Mouse (Mus musculus): ENCODE measurements around the gene Rgs3.

Gene Rgs3

DNA sequence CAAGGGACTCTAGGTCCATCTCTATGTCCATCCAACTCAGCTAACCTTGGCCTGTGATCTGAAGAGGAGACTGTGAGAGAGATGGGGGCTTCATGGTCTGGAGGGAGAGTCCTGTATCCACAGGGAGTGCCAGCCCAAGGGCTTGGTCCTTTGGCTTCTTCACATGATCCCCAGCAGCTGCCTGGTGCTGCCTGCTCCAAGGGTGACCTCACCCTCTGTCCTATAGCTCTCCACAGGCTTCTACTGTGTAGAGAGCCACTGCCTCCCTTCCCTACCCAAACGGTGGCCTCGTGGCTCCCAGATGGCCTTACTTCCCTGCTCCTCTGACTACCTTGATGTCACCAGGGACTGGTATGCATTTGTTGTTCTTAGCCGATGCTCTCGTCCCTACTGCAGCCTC lies 92.6 kb downstream of the Rgs3 start:
- in situ Hi-C loops (cut with MboI, MseI), result no loop called here

DNA sequence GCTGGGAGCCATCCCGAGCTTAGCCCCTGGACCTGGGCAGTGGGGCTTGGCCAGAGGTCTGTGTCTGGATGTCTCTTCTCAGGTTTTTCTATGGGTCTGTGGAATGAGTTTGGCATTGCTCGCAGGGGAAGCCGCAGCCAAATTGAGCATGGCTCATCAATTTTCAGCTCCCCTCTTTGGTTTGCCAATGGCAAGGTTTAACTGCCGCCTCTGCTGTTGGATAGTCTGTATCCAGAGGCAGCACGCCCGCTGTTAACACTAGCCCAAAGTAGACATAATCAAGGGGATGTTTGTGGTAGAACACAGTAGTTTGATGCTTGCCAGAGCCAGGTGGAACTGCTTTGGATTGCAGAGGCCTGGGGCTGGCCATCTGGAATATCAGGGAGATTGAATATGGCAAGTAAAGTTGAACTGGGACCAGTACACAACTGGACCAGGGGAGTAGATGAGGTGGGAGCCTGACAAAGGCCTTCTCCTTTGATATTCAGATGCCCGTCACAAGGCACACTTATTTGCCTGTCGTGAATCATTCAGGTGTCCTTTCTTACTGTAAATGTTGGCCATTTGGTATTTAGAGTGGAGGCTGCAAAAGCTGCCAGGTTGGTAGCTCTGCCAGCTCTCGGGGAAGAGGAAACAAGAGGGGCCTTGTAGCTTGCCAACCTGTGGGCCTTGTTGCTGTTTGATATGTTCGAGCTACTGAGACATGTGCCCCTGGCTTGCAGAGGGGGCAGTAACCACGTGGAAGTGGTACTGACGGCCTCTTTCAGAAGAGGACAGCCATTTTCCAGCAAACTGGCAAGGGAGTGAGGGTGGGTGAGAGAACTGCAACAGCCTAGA lies 93.5 kb downstream of the Rgs3 start:
- in situ Hi-C loops (cut with MboI, MseI), result no loop called here

DNA sequence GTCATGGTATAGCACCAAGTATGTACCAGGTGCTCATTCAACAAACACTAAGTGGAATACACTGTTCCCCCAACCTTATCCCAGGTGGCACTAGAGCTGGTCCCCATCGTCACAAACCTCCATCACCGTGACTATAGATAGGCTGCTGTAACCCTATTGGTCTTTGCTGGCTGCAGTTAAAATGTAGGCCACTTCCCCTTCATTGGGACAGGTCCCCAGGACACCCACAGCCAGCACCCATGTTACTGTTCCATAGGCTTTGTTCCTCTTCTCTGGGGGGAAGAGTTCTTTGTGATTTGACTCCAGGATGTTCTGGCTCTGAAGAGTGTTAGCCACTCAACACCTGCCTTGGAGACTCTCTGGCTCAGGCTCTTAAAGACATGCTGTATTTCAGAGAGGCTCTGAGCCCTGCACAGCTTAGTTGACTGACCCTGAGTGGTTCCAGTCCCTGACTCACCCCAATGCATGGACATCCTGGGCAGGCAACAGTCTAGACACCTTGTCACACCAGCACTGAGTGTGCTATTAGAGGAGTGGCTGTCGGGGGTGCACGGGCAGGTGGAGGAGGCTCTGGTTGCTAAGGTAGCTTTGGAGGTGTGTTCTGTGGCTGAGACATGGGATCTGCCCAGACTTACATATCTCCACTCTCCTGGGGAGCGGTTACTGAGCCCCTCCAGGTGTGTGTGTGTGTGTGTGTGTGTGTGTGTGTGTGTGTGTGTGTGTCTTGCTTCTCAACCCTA lies 94.4 kb downstream of the Rgs3 start:
- in situ Hi-C loops (cut with MboI, MseI), result no loop called here

DNA sequence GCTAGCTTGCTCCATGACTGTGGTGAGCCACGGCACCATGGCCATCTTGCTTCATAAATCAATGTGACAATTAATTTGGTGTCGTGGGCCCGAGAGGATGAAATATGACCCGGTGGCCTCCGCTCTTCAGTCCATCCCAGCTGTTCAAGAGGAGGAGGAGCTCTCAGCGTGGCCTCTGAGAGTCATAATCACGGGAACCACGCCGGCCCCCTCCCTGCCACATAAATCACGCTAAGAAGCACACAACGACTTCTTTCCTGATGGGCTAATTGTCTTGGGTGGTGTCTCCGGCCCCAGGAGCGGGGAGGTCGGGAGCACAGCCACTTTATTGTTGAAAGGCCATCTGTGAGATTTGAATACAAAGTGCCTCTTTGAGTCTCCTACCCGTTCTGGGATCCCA lies 99.6 kb downstream of the Rgs3 start:
- in situ Hi-C loops (cut with MboI, MseI), result no loop called here

DNA sequence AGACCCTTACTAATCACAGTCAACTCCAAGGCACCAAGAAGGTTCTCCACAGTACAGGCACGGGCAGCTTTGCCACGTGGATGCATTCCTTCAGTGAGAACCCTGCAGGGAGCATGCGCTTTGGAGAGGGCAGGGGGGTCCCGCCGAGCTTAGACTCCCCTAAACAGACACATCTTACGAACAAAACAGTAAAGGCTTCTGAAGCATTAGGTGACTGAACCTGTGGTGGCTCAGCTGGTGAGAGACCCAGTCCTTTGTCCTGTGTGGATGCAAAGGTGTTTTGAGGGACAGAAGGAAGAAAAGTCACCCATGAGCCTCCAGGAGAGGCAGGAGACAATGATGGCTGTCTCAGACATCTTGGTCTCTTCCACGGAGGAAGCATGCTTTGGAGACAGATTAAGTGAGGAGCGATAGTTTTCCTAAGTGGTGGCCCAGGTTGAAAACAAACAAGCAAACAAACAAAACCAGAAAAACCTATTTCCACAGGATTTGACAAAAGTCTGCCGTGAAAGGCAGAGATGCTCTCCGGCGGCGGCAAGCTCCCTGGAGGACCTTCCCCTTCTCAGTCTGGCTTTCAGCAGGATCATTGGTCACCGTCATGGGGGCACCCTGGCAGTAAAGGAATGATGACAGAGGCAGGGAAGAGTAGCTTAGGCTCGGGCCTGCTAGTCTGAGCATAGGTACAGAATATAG lies 100.4 kb downstream of the Rgs3 start:
- in situ Hi-C loops (cut with MboI, MseI), result no loop called here

DNA sequence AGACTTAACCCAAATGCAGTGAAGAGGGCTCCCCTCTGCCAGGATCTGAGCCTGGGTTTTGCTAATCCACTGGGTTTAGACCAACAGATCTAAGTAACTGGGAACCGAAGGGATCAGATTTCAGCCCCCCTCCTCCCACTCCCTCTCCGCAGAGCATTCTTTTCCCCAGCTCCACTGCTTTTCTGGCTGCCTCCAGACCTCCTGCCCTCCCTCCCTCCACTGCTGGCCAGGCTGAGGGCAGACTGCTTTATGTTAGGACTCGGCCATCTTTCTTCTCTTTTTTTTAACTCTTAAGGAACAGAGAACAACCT lies 100.9 kb downstream of the Rgs3 start:
- in situ Hi-C loops (cut with MboI, MseI), result no loop called here

DNA sequence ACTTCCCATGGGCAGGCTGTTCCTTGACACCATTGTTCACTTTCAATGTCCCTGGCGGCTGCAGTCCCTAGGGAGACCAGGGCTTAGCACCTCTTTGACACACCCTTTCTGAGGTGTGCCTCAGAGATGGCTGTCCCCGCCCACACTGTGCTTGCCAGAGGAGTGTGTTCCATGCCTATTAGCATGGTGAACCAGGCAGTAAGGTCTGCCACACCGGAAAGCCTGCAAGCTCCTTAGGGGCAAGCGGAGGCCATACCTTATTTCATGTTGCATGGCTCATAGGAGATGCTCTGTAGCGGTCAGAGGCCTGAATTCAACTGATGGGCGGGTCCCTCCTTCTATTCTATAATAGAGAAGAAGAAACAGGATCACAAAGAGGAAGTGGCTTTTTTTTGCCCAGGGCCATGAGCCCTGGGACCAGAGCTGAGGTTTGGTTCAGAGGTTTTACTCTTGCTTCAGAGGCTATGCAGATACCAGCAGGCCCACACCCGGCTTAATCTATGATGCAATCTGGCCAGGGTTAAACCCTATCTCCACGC lies 101.7 kb downstream of the Rgs3 start:
- in situ Hi-C loops (cut with MboI, MseI), result no loop called here

DNA sequence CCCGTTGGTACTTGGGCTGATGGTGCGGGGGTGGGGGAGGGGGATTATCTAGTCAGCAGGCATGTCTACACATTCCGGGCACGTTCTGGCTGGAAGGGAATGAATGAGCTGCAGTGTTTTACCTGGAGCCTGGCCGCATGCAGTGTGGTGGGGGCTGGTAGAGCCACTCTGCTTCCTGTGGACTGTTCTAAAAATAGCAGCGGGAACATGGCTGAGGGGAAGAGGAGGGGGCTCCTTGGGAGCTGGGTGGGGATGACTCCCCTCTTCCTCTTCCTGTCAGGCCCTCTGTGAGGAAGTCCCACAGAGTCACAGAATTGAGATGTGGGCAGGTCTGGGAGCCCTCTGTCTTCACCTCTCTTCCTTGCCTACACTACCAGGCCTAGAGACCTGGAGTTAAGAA lies 103.7 kb downstream of the Rgs3 start:
- in situ Hi-C loops (cut with MboI, MseI), result no loop called here

DNA sequence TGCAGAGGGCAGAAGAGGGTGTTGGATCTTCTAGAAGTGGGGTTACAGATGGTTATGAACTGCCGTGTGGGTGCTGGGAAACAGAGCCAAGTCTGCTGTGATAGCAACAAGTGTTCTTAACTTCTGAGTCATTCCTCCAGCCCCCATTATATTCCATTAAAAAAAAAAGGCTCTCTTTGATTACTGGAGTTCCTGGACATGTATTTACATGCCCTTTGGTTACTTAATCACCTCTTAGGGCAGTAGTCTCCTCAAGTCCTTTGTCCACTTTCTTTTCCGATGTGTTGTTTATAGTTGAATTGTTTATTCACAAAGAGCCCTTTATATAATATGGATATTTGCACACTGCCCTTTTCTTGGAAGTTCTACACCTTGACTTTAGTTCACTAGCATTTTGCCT lies 106.2 kb downstream of the Rgs3 start:
- in situ Hi-C loops (cut with MboI, MseI), result no loop called here

DNA sequence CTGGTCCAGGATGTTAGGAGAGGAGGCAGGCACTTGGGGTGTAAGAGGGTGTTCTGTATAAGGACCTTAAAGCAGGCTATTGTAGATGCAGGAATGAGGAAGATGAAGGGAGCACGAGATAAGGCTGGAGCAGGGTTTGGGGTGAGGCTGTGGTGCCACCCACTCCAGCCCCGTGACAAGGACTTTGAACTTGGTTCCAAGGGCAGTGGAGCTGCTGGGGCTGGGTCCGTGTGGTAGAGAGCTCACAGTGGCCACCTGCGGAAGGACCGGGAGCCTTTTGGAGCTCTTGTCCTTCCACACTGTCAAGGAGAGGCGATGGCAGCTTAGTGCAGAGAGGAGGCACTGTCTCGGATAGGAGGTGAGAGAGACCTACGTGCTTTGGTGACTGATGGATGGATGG lies 109.0 kb downstream of the Rgs3 start:
- in situ Hi-C loops (cut with MboI, MseI), result no loop called here

DNA sequence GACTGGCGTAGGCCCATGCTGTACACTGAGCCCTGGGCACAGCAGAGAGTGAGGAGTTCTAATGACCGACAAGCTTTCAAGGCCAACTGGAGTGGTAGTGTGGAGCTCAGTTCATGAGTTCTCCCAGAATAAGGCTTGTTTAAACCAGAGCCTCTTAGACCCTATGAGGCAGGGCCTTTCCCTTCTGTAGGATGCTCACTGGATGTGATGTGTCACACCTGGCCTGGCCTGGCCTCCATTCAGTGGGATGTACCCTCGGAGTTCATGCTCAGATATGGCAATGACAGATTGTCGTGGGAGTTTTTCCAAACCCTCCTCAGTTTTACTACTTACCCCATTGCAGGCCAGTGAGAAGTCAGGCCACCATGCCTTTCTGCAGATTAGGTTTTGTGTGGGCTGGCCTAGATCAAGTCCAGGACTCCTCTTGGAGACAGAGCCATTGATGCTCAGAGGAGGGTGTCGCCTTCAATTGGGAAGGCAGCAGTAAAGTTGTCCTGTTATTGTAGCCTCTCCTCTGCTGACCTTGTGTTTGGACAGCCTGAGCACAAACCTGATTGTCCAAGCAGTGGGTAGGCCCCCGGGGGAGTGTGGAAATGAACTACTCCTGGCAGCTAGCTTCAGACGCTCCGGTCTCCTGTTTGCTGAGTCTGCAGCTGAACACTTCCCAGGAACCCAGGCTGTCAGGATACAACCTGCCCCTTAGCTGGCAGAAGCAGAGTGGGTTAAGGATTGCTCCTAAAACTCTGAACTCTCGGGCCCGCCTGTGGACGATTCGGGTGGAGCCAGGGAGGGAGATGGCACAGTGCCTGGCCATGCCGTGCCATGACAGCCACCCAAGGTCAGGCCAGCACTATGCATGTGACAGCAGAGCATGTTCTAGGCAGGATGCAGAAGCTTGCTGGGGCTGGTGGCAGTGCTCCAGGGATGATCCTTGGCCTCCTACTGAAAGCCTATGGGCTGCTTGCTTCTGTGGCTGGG lies 109.7 kb downstream of the Rgs3 start:
- in situ Hi-C loops (cut with MboI, MseI), result no loop called here

DNA sequence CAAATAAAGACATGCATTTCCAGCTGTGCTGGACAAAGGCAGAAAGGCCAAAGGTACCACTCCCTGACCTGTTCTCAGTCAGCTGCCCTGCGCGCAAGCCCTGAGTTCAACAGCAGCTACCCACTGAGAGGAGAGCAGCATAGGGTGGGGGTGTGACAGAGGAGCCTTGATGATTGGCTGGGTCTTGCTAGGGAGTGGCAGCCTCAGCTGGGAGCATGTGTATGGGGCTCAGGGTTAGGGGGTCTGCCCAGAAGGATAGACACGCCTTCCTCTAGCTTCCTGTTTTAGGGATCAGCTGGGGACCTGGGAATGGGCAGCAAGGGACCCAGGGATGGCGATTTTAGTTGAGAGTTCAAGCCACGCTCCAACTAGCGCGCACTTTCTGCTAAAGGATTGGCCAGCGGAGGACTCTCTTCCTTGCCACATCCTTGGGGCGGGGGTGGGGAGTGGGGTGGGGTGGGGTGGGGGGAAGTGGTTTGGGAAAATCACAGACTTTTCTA lies 113.9 kb downstream of the Rgs3 start:
- in situ Hi-C loops (cut with MboI, MseI), result no loop called here

DNA sequence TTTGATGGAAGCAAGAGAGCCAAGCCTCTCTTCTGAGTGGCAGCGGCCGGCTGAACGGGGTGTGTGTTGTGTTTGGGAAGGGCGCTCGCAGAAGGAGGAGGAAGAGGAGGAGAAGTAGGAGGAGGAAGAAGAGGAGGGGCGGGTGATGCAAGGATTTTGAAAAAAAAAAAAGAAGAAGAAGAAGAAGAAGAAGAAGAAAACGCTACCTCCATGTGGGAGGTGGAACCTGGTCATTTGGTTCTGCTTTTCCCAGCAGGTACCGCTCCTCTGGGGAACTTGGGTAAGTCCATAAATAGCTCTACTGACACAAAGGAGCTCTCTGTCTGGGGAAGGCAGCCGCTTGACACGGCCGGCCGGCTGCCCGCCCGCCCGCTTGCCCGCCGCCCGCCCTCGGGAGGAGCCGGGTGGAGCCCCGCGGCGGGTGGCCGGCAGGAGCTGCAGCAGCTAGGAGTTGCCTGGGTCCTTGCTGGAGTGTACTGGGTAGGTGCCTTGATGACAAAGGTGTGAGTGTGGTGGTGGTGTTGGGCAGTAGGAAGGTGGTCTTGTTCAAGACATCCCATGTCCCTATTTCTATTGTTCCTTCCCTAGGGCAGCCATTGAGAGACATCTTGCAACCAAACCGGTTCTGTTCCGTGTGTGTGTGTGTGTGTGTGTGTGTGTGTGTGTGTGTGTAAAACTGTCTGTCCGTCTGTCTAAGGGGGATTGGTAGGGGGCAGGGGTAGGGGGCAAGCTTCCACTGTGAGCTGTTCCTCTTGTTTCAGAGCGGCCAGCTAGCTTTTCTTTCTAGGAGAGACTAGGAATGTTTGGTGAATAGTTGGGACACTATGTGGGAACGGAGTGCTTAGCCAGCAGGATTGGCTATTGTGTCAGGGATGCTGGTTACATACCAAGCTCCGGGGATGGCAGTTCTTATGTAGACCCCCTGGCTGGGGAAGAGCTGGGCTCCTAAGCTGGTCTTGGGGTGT lies 114.7 kb downstream of the Rgs3 start:
- in situ Hi-C loops (cut with MboI, MseI), result no loop called here

DNA sequence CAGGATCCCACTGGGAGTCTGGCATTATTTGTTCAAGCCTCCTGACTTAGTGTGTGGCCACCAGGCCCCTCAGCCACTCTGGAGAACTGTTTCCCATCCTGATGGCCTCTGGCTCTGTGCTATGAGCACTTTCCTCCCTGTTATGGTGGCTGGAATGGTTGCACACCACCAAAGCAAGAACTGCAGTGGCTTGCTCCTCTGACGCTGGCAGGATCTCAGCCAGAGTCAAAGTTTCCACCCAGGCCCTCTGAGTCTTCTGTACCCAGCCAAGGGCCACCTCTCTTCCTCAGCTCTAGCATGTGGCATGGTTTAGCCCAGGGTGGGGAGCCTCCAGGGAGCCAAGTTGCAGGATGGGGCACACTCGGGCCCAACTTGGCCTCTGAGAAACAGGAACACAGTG lies 115.7 kb downstream of the Rgs3 start:
- in situ Hi-C loops (cut with MboI, MseI), result no loop called here

DNA sequence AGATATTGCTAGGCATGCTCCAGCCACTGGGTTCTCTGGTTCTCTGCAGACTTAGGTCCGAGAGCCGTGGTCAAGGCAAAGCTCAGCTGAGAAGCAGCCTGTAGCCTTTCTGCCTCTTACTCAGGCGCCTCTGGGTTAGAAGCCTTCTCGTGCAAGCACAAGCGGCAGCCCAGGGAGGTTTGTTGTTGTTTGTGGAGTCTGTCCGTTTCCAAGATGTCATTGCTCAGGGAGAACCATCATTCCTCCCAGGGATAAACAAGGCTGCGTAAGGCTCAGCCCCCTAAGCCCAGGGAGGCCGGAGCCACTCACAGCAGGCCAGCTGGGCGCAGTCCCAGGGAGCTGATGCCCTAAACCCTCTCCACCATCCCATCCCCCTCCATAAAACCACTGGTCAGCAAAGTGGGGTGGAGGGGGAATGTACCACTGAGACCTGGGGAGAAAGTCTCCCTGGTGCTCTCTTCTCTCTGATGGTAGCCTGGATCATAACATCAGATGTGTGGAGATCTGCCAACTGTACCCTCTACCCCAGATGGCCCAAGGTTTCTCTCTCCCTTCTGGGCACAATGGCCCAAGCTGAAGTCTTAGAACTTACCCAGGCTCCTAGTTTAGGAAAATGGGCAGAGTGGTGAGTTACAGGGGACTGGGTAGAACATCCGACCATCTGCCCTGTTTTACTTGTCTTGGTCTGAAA lies 117.5 kb downstream of the Rgs3 start:
- in situ Hi-C loops (cut with MboI, MseI), result no loop called here

DNA sequence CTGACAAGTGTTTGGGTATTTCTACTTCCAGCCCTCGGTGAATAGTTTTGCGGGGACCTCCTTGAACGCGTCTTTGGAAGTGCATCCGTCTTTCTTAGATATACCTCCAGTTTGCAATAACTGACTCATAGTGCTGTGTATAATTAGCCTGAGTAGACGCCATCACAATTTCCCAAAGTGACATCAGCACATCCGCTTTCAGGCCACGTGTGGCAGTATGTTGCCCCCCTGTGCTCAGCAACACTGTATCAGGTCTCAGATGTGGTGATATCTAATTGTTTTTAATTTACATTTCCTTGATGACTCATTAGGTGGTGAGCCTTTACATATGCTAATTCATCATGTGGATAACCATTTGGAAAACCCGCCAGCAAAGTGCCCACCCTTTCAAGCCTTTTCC lies 119.5 kb downstream of the Rgs3 start:
- in situ Hi-C loops (cut with MboI, MseI), result no loop called here

DNA sequence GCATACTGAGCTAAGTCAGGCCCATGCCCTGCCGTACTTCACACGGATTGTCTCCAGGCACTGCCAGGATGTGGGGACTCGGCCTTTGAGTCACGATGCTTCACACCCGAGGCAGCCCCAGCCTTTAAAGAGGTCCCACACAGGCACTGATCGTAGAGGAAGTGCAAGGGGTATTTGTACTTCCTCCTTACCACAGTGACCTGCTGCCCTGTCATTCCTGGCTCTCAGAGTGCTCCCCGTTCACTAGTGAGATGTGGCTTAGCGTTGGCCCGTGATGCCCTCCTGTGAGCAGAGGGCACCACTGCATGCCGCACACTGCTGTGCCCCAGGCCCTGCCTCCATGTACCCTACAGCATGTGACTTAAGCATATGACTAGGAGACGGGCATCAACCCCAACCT lies 121.8 kb downstream of the Rgs3 start:
- in situ Hi-C loops (cut with MboI, MseI), result no loop called here

DNA sequence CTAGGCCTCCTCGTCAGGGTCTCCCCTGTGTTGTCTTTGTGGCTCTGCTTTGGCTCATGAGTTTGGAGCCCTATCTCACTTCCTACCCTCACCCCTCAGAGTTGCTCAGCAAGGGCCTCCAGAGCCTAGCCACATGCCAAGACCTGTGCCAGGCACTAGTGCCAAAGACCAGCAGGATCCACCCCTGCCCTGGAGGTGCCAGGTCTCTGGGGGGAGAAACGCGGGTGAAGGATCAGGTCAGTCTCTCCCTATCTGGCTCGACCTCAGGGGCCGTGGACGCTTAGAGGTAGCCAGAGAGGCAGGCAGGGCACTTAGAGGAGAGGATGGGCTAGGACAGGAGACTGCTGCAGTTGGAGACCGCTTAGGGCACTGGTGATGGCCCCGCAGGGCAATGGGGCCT lies 122.7 kb downstream of the Rgs3 start:
- in situ Hi-C loops (cut with MboI, MseI), result no loop called here

DNA sequence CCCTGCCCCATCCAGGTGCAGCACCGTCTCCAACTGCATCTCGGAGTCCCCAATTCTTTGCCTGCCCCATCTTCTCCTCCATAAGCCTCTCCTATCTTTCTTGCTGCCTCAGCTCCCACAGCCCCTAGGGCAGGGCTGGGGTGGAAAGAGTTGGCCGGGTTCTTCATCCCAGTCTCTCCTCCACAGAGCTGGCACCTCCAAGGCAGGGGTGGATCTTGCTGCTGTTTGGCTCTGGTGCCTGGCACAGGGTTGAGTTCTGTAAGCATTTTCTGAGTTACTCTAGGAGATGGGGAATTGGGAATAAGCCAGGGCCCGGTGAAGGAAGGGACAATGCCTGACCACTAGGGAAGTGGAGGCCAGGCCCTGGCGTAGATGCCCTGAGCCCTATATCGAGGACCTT lies 123.5 kb downstream of the Rgs3 start:
- in situ Hi-C loops (cut with MboI, MseI), result no loop called here
